Comparison of ENCODE assay signal across 12 mouse cellular contexts in genomic region chr6:127196985-127197384, GRCm38 (mm10).
"Had no signal": no experiment of that assay in that cellular context is flagged by ENCODE, and none has a peak within 500 bp of the region (broad histone marks: within the 10 kb centered on the region; RNA-seq: fewer than 3 reads in every experiment).

No protein-coding gene starts in this region.

- DNase-seq: liver, embryonic 13.5 days; liver, postnatal 0 days; lung, adult 2 months; lung, postnatal 14 days; lung, postnatal 36 days; right cerebral cortex, postnatal 14 days; thymus, adult 18-20 months; thymus, postnatal 14 days; thymus, postnatal 36 days had no signal

- ATAC-seq: liver, postnatal 0 days; lung, postnatal 0 days; midbrain, embryonic 13.5 days; midbrain, embryonic 15.5 days had no signal
